Mouse (Mus musculus): ENCODE data around the gene Mertk. TPM values are rescaled to one million over a fixed set of nuclear protein-coding genes. Genes with fewer than 3 reads are reported as not detected.

Mertk gene
- 8.3 and 10.4 TPM in 2 replicates for polyA plus RNA-seq (2015; fragmentation: Nextera tagmentation; extraction: Ambion mirVana)

GRCm38 (mm10) chr2:128698693-128699181, at the start of gene Mertk:
Gene Mertk, plus strand, starts transcription at chr2:128698956.
- H3K4me2 ChIP-seq (replicated peaks; ENCODE audit: low read depth, low read length) = peak within 1 kb of the TSS; percentile 66
- WGBS = 1% methylated on average over 29 of the region's 30 CpGs
- H3K36me3 ChIP-seq (ENCODE audit: insufficient read depth, low read length) = no peaks in the 10 kb centered on the region
- H3K27ac ChIP-seq (ENCODE audit: low read length) = peak within 1 kb of the TSS; percentile 88
- no peak for TF ChIP-seq CTCF (IDR thresholded peaks at IDR 0.05)
- 0 out of 2 replicates have a peak, but pooled peaks have one; percentile 32 for TF ChIP-seq EP300 (IDR thresholded peaks at IDR 0.05)
- ATAC-seq (peak; percentile 94), DNase-seq (ENCODE audit: low spot score) (peak; percentile 98)
- H3K27me3 ChIP-seq (replicated peaks; ENCODE audit: insufficient read depth, low read length) = no peaks in the 10 kb centered on the region
- peak within 1 kb of the TSS; percentile 75 for H3K4me3 ChIP-seq (ENCODE audit: low read depth, low read length)
- H3K9me3 ChIP-seq (ENCODE audit: low read length) = no peaks in the 10 kb centered on the region
- H3K9ac ChIP-seq (replicated peaks; ENCODE audit: low read depth) = peak within 1 kb of the TSS; percentile 82
- H3K4me1 ChIP-seq (ENCODE audit: insufficient read depth, low read depth, low read length) = no peaks in the 10 kb centered on the region

- WGBS = 29% methylated on average over 4 of the region's 4 CpGs
- H3K27me3 ChIP-seq (replicated peaks; ENCODE audit: insufficient read depth, low read length) = no peaks in the 10 kb centered on the region
- no peaks in the 10 kb centered on the region for H3K9me3 ChIP-seq (ENCODE audit: low read length)
- DNase-seq (ENCODE audit: low spot score) = peak; percentile 67
- no peak overlapping the region for H3K4me2 ChIP-seq (replicated peaks; ENCODE audit: low read depth, low read length)
- H3K27ac ChIP-seq (ENCODE audit: low read length) = no peak overlapping the region
- H3K4me3 ChIP-seq (ENCODE audit: low read depth, low read length) = no peak overlapping the region
- peak; percentile 91 for ATAC-seq
- peak; percentile 25; the same call in 1 of the 2 replicates for TF ChIP-seq EP300 (IDR thresholded peaks at IDR 0.05)
- TF ChIP-seq CTCF (IDR thresholded peaks at IDR 0.05) = no peak
- no peak overlapping the region for H3K9ac ChIP-seq (replicated peaks; ENCODE audit: low read depth)
- H3K36me3 ChIP-seq (ENCODE audit: insufficient read depth, low read length) = peaks cover 20% of the 10 kb centered on the region
- H3K4me1 ChIP-seq (ENCODE audit: insufficient read depth, low read depth, low read length) = no peaks in the 10 kb centered on the region
Measured at GRCm38 (mm10) chr2:128680661-128681060, 18.1 kb upstream of the Mertk start.

- ATAC-seq = peak; percentile 99
- Histone ChIP-seq H3K9ac (replicated peaks; ENCODE audit: low read depth) (peak within 1 kb of the TSS; percentile 92), H3K4me1 (ENCODE audit: insufficient read depth, low read depth, low read length) (0 out of 2 replicates have a peak, but pooled peaks cover 5% of the 10 kb centered on the region), H3K36me3 (ENCODE audit: insufficient read depth, low read length) (peaks cover 1% of the 10 kb centered on the region; the same call in 1 of the 2 replicates), H3K27ac (ENCODE audit: low read length) (peak within 1 kb of the TSS; percentile 83), H3K4me3 (ENCODE audit: low read depth, low read length) (peak within 1 kb of the TSS; percentile 96), H3K27me3 (replicated peaks; ENCODE audit: insufficient read depth, low read length) (no peaks in the 10 kb centered on the region), H3K9me3 (ENCODE audit: low read length) (no peaks in the 10 kb centered on the region), H3K4me2 (replicated peaks; ENCODE audit: low read depth, low read length) (peak within 1 kb of the TSS; percentile 77)
- TF ChIP-seq CTCF (IDR thresholded peaks at IDR 0.05) (no peak), EP300 (IDR thresholded peaks at IDR 0.05) (no peak)
- WGBS = under 1% methylated on average over 56 of the region's 58 CpGs
- DNase-seq (ENCODE audit: low spot score) = peak; percentile 97
Measured at GRCm38 (mm10) chr2:128686921-128687557, 11.7 kb upstream of the Mertk start, which contains the start of gene Anapc1. Gene Anapc1, minus strand, starts transcription at chr2:128687391.

GRCm38 (mm10) chr2:128687558-128688120, 11.1 kb upstream of the Mertk start:
- peak; percentile 77 for ATAC-seq
- Histone ChIP-seq H3K36me3 (ENCODE audit: insufficient read depth, low read length) (no peaks in the 10 kb centered on the region), H3K27ac (ENCODE audit: low read length) (peak overlapping the region; percentile 83), H3K4me1 (ENCODE audit: insufficient read depth, low read depth, low read length) (0 out of 2 replicates have a peak, but pooled peaks cover 5% of the 10 kb centered on the region), H3K9me3 (ENCODE audit: low read length) (no peaks in the 10 kb centered on the region), H3K9ac (replicated peaks; ENCODE audit: low read depth) (peak overlapping the region; percentile 92), H3K4me3 (ENCODE audit: low read depth, low read length) (peak overlapping the region; percentile 96), H3K4me2 (replicated peaks; ENCODE audit: low read depth, low read length) (peak overlapping the region; percentile 77), H3K27me3 (replicated peaks; ENCODE audit: insufficient read depth, low read length) (no peaks in the 10 kb centered on the region)
- DNase-seq (ENCODE audit: low spot score) = no peak
- TF ChIP-seq CTCF (IDR thresholded peaks at IDR 0.05) = 0 out of 2 replicates have a peak, but pooled peaks have one; percentile 11
- peak; percentile 51; the same call in 1 of the 2 replicates for TF ChIP-seq EP300 (IDR thresholded peaks at IDR 0.05)
- 45% methylated on average over 10 of the region's 10 CpGs for WGBS

GRCm38 (mm10) chr2:128692336-128692735, 6.4 kb upstream of the Mertk start:
- Histone ChIP-seq H3K9me3 (ENCODE audit: low read length) (no peaks in the 10 kb centered on the region), H3K4me1 (ENCODE audit: insufficient read depth, low read depth, low read length) (0 out of 2 replicates have a peak, but pooled peaks cover 5% of the 10 kb centered on the region), H3K27me3 (replicated peaks; ENCODE audit: insufficient read depth, low read length) (no peaks in the 10 kb centered on the region), H3K4me2 (replicated peaks; ENCODE audit: low read depth, low read length) (no peak overlapping the region), H3K36me3 (ENCODE audit: insufficient read depth, low read length) (no peaks in the 10 kb centered on the region), H3K27ac (ENCODE audit: low read length) (no peak overlapping the region), H3K9ac (replicated peaks; ENCODE audit: low read depth) (no peak overlapping the region), H3K4me3 (ENCODE audit: low read depth, low read length) (no peak overlapping the region)
- 66% methylated on average over 14 of the region's 14 CpGs for WGBS
- no peak for DNase-seq (ENCODE audit: low spot score)
- TF ChIP-seq EP300 (IDR thresholded peaks at IDR 0.05) = no peak
- no peak for TF ChIP-seq CTCF (IDR thresholded peaks at IDR 0.05)
- no peak for ATAC-seq

- Histone ChIP-seq H3K9me3 (ENCODE audit: low read length) (no peaks in the 10 kb centered on the region), H3K27me3 (replicated peaks; ENCODE audit: insufficient read depth, low read length) (no peaks in the 10 kb centered on the region), H3K4me2 (replicated peaks; ENCODE audit: low read depth, low read length) (no peak overlapping the region), H3K36me3 (ENCODE audit: insufficient read depth, low read length) (no peaks in the 10 kb centered on the region), H3K4me3 (ENCODE audit: low read depth, low read length) (no peak overlapping the region), H3K27ac (ENCODE audit: low read length) (no peak overlapping the region), H3K9ac (replicated peaks; ENCODE audit: low read depth) (no peak overlapping the region), H3K4me1 (ENCODE audit: insufficient read depth, low read depth, low read length) (0 out of 2 replicates have a peak, but pooled peaks cover 4% of the 10 kb centered on the region)
- WGBS = 77% methylated on average over 10 of the region's 10 CpGs
- TF ChIP-seq CTCF (IDR thresholded peaks at IDR 0.05) (no peak), EP300 (IDR thresholded peaks at IDR 0.05) (no peak)
- ATAC-seq (no peak), DNase-seq (ENCODE audit: low spot score) (no peak)
Measured at GRCm38 (mm10) chr2:128692771-128693170, 6.0 kb upstream of the Mertk start.
